Mouse (Mus musculus) MEL (cell line): ENCODE data around the gene Nlrc3. TPM values are rescaled to one million over a fixed set of nuclear protein-coding genes. Genes with fewer than 3 reads are reported as not detected.
"Not testable (repeated sequence)": the region's sequence is repeated elsewhere in the genome, so short reads cannot be mapped to it uniquely, and the experiment has no call there.

Source experiments
- DNase-seq: peaks from one replicate; pipeline ENCODE4 v3.0.0; 2011; ENCODE audit warnings: low read depth, low spot score
- H3K27ac ChIP-seq: 2 replicates; pipeline ENCODE4 v1.5.1; 2012; ENCODE audit warnings: low read depth, mild to moderate bottlenecking, control low read depth, low read length, moderate library complexity; ENCODE audit not compliant: control insufficient read depth
- H3K27me3 ChIP-seq, 2 experiments: fragments of 150-350 bp in 1 of 2; sonication (generic) in 1 of 2; 2 replicates each; pipeline ENCODE4 v1.6.1; 2012; ENCODE audit warnings: low read length in 2 of 2, mild to moderate bottlenecking in 2 of 2, improper control_type of control experiment in 1 of 2, moderate library complexity in 1 of 2; ENCODE audit not compliant: insufficient read depth in 2 of 2, control insufficient read depth in 1 of 2
- H3K36me3 ChIP-seq, 2 experiments: 2 replicates each; pipeline ENCODE4 v1.6.1; 2012 to 2014; ENCODE audit warnings: low read length in 2 of 2, improper control_type of control experiment in 1 of 2, inconsistent platforms in 1 of 2, mild to moderate bottlenecking in 1 of 2; ENCODE audit not compliant: insufficient read depth in 2 of 2, control insufficient read depth in 1 of 2
- H3K4me1 ChIP-seq, 2 experiments: fragments of 150-350 bp in 1 of 2; sonication (generic) in 1 of 2; 2 replicates each; pipeline ENCODE4 v1.6.1; 2012; ENCODE audit warnings: low read length in 2 of 2, improper control_type of control experiment in 1 of 2, mild to moderate bottlenecking in 1 of 2; ENCODE audit not compliant: insufficient read depth in 2 of 2, control insufficient read depth in 1 of 2
- H3K4me3 ChIP-seq, 2 experiments: fragments of 150-350 bp in 1 of 2; sonication (generic) in 1 of 2; 2 replicates each; pipeline ENCODE4 v1.5.1; 2012; ENCODE audit warnings: low read depth in 2 of 2, low read length in 2 of 2, mild to moderate bottlenecking in 2 of 2, moderate library complexity in 2 of 2, control low read depth in 1 of 2, improper control_type of control experiment in 1 of 2; ENCODE audit not compliant: control insufficient read depth in 1 of 2, insufficient read depth in 1 of 2
- H3K79me2 ChIP-seq: 2 replicates; pipeline ENCODE4 v1.6.1; 2012; ENCODE audit warnings: mild to moderate bottlenecking, low read length, moderate library complexity; ENCODE audit not compliant: control insufficient read depth, poor library complexity, insufficient read depth
- H3K9ac ChIP-seq: 2 replicates; pipeline ENCODE4 v1.6.1; 2012; ENCODE audit warnings: low read depth, mild to moderate bottlenecking, control low read depth, low read length, moderate library complexity; ENCODE audit not compliant: control insufficient read depth, poor library complexity, severe bottlenecking
- H3K9me3 ChIP-seq: fragments of 150-350 bp; sonication (generic); replicated peaks from 2 replicates; pipeline ENCODE4 v1.6.1; 2012; ENCODE audit warnings: mild to moderate bottlenecking, low read length, improper control_type of control experiment, moderate library complexity; ENCODE audit not compliant: insufficient read depth
- BHLHE40 ChIP-seq: IDR thresholded peaks from 2 replicates; pipeline ENCODE4 v1.6.1; 2012; ENCODE audit warnings: low read depth, mild to moderate bottlenecking, inconsistent platforms, low read length, improper control_type of control experiment, borderline replicate concordance
- CHD1 ChIP-seq: IDR thresholded peaks from 2 replicates; pipeline ENCODE4 v1.6.1; 2012; ENCODE audit warnings: low read depth, mild to moderate bottlenecking, inconsistent platforms, low read length, improper control_type of control experiment
- E2F4 ChIP-seq: IDR thresholded peaks from 2 replicates; pipeline ENCODE4 v1.6.1; 2011; ENCODE audit warnings: low read depth, low read length, improper control_type of control experiment, borderline replicate concordance
- ETS1 ChIP-seq: IDR thresholded peaks from 2 replicates; pipeline ENCODE4 v1.6.1; 2012; ENCODE audit warnings: low read depth, mild to moderate bottlenecking, inconsistent platforms, low read length, improper control_type of control experiment, moderate library complexity
- GATA1 ChIP-seq: IDR thresholded peaks from 2 replicates; pipeline ENCODE4 v1.6.1; 2011; ENCODE audit warnings: low read depth, low read length, improper control_type of control experiment
- HCFC1 ChIP-seq: IDR thresholded peaks from 2 replicates; pipeline ENCODE4 v1.6.1; 2012; ENCODE audit warnings: low read depth, mild to moderate bottlenecking, inconsistent platforms, low read length, improper control_type of control experiment, moderate library complexity
- JUND ChIP-seq: IDR thresholded peaks from 2 replicates; pipeline ENCODE4 v1.6.1; 2011; ENCODE audit warnings: low read depth, mild to moderate bottlenecking, improper control_type of control experiment, low read length
- KAT2A ChIP-seq: conservative IDR thresholded peaks from 2 replicates; pipeline ENCODE4 v1.6.1; 2012; ENCODE audit warnings: low read depth, low read length, improper control_type of control experiment, inconsistent platforms
- NRF1 ChIP-seq: IDR thresholded peaks from 2 replicates; pipeline ENCODE4 v1.6.1; 2014; ENCODE audit warnings: low read depth, mild to moderate bottlenecking, inconsistent platforms, low read length, improper control_type of control experiment, moderate library complexity; ENCODE audit not compliant: poor library complexity, insufficient read depth, severe bottlenecking
- POLR2AphosphoS2 ChIP-seq: IDR thresholded peaks from 2 replicates; pipeline ENCODE4 v1.6.1; 2011; ENCODE audit warnings: low read length, improper control_type of control experiment
- SMC3 ChIP-seq: IDR thresholded peaks from 2 replicates; pipeline ENCODE4 v1.6.1; 2011; ENCODE audit warnings: low read depth, low read length, improper control_type of control experiment
- TBP ChIP-seq: IDR thresholded peaks from 2 replicates; pipeline ENCODE4 v1.8.0; 2011; ENCODE audit warnings: low read depth, low read length, improper control_type of control experiment
- USF2 ChIP-seq, 2 experiments: IDR thresholded peaks; 2 replicates each; pipeline ENCODE4 v1.6.1; 2011 to 2012; ENCODE audit warnings: improper control_type of control experiment in 2 of 2, low read length in 2 of 2, borderline replicate concordance in 1 of 2, inconsistent platforms in 1 of 2, low read depth in 1 of 2, mild to moderate bottlenecking in 1 of 2; ENCODE audit not compliant: insufficient read depth in 1 of 2
- ZC3H11A ChIP-seq: IDR thresholded peaks from 2 replicates; pipeline ENCODE4 v1.6.1; 2012; ENCODE audit warnings: low read depth, mild to moderate bottlenecking, inconsistent platforms, low read length, improper control_type of control experiment
- ZKSCAN1 ChIP-seq: IDR thresholded peaks from 2 replicates; pipeline ENCODE4 v1.6.1; 2012; ENCODE audit warnings: low read depth, mild to moderate bottlenecking, inconsistent platforms, low read length, improper control_type of control experiment, moderate library complexity
- ZMIZ1 ChIP-seq: IDR thresholded peaks from 2 replicates; pipeline ENCODE4 v1.6.1; 2012; ENCODE audit warnings: low read depth, mild to moderate bottlenecking, inconsistent platforms, low read length, improper control_type of control experiment, moderate library complexity
- ZNF384 ChIP-seq: IDR thresholded peaks from 2 replicates; pipeline ENCODE4 v1.6.1; 2012; ENCODE audit warnings: low read depth, mild to moderate bottlenecking, inconsistent platforms, low read length, improper control_type of control experiment
- polyA plus RNA-seq, 2 experiments: library from polyadenylated mRNA; stranded (reverse) in 1 of 2; unstranded in 1 of 2; fragments of >175 nt in 1 of 2; fragments of >200 nt in 1 of 2; gene quantifications; 2 replicates each; pipeline versions ENCODE4 v1.2.1 to v1.2.4; 2012; ENCODE audit warnings: low replicate concordance in 2 of 2, low read depth in 1 of 2; ENCODE audit not compliant: insufficient read length in 2 of 2, insufficient read depth in 1 of 2, missing spikeins in 1 of 2
- total RNA-seq: library from RNA; depleted of rRNA; stranded (reverse); fragments of 300-350 nt; gene quantifications from 2 replicates; pipeline ENCODE4 v1.2.3, GENCODE M21; 2012

The Nlrc3 gene
- total and polyA plus RNA-seq, 3 experiments: 0.46 to 0.77 TPM; not detected in 1

- TF ChIP-seq SMC3 (no peak), NRF1 (no peak), ZC3H11A (no peak), E2F4 (no peak), CHD1 (no peak), USF2 (IDR thresholded peaks at IDR 0.05; ENCODE audit: borderline replicate concordance in 1 of 2, insufficient read depth in 1 of 2, low read depth in 1 of 2, low read length in 2 of 2) (no peak), ETS1 (no peak), TBP (no peak), KAT2A (no peak), ZKSCAN1 (no peak), JUND (no peak), ZMIZ1 (no peak), POLR2AphosphoS2 (no peak), BHLHE40 (no peak), GATA1 (no peak), ZNF384 (no peak), HCFC1 (no peak)
- H3K4me1 ChIP-seq: no peaks in the 10 kb centered on the region
- H3K9ac ChIP-seq: no peak overlapping the region
- no peaks in the 10 kb centered on the region; a peak in 1 of 4 replicates for H3K27me3 ChIP-seq
- H3K27ac ChIP-seq: no peak overlapping the region
- no peak overlapping the region for H3K4me3 ChIP-seq
- no peak for DNase-seq
- no peaks in the 10 kb centered on the region for H3K79me2 ChIP-seq
- H3K36me3 ChIP-seq: no peaks in the 10 kb centered on the region
- no peaks in the 10 kb centered on the region for H3K9me3 ChIP-seq
Measured at GRCm38 (mm10) chr16:4021241-4021640, 44.8 kb upstream of the Nlrc3 start.

GRCm38 (mm10) chr16:4017466-4017865 lies 41.0 kb upstream of the Nlrc3 start:
- H3K27ac ChIP-seq: not testable (repeated sequence)

GRCm38 (mm10) chr16:4016786-4017185 lies 40.4 kb upstream of the Nlrc3 start:
- peaks cover 8 to 12% of the 10 kb centered on the region in 2 experiments for H3K4me1 ChIP-seq
- not testable (repeated sequence) for H3K9ac ChIP-seq, H3K9me3 ChIP-seq, H3K79me2 ChIP-seq, H3K36me3 ChIP-seq, DNase-seq, H3K4me3 ChIP-seq, H3K27ac ChIP-seq, H3K27me3 ChIP-seq

More at GRCm38 (mm10) chr16:4017466-4017865, 41.0 kb upstream of the Nlrc3 start:
- H3K27me3 ChIP-seq, H3K36me3 ChIP-seq, H3K9me3 ChIP-seq, H3K4me3 ChIP-seq, H3K79me2 ChIP-seq, H3K9ac ChIP-seq, DNase-seq, H3K4me1 ChIP-seq: not testable (repeated sequence)
